Mouse (Mus musculus): ENCODE data around the gene Wif1. TPM values are rescaled to one million over a fixed set of nuclear protein-coding genes. Genes with fewer than 3 reads are reported as not detected.

Wif1 gene
- polyA plus RNA-seq (2012; ENCODE audit: insufficient read depth, insufficient read length, missing spikeins) = not detected in 2 replicates

DNA sequence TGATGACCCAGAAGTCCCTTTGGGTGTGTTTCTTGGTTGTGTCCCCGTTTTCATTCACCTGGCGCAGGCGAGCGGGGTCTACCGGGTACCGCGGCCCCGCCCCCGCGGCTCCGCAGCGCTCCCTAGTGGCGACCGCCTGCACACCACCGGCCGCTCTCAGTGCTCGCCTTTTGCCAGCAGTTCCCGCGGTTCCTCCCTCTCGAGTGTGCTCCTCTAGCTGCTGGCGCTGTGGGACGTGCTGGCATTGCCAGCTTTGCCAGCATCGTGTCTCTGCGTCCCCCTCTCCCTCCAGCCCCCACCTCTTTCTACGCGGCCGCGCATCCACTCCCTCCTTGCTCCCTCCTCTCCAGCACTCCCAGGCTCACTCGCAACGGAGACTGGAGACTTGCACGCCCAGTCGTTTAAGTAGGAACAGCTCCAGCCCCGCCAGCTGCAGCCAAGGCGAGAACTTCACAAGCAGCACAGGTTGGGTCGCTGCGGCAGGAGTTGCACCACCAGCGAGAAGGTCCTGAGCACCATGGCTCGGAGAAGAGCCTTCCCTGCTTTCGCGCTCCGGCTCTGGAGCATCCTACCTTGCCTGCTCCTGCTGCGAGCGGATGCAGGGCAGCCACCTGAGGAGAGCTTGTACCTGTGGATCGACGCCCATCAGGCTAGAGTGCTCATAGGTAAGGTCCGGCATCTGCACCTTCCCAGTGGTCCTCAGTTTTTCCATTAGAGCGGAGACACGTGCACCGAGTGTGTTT is at the start of gene Wif1:
Gene Wif1, plus strand, starts transcription at position 135 of the 743 bp plus-strand sequence.
- peak within 1 kb of the TSS; percentile 67 for H3K4me3 ChIP-seq (ENCODE audit: insufficient read depth, low read length)
- no peak within 1 kb of the TSS for H3K27ac ChIP-seq (ENCODE audit: insufficient read depth, low read depth, low read length)
- H3K4me1 ChIP-seq (ENCODE audit: control insufficient read depth, insufficient read depth, low read length) = peaks cover 2% of the 10 kb centered on the region; the same call in 1 of the 2 replicates
- TF ChIP-seq POLR2A (IDR thresholded peaks at IDR 0.05; ENCODE audit: borderline replicate concordance, low read depth, low read length) = no peak
- peak; percentile 89 for TF ChIP-seq CTCF (IDR thresholded peaks at IDR 0.05; ENCODE audit: low read depth, low read length)

DNA sequence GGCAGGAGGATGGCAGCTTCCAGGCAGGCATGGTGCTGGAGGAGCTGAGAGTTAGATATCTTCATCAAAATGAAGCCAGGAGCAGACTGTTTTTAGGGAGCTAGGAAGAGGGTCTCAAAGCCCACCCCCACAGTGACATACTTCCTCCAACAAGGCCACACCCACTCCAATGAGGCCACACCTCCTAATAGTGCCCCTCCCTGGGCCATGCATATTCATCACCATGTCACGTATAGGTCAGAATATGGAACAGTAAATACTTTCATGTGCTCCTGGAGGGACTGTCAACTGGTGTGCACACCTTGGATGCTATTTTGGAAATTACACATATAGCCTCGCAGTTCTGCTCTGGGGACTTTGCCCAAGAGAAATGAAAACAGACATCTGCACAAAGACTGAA is 31.6 kb upstream of the Wif1 start:
- Histone ChIP-seq H3K4me3 (ENCODE audit: insufficient read depth, low read length) (no peak overlapping the region), H3K27ac (ENCODE audit: insufficient read depth, low read depth, low read length) (no peak overlapping the region), H3K4me1 (ENCODE audit: control insufficient read depth, insufficient read depth, low read length) (no peaks in the 10 kb centered on the region)
- TF ChIP-seq POLR2A (IDR thresholded peaks at IDR 0.05; ENCODE audit: borderline replicate concordance, low read depth, low read length) = no peak
- TF ChIP-seq CTCF (IDR thresholded peaks at IDR 0.05; ENCODE audit: low read depth, low read length) = no peak

DNA sequence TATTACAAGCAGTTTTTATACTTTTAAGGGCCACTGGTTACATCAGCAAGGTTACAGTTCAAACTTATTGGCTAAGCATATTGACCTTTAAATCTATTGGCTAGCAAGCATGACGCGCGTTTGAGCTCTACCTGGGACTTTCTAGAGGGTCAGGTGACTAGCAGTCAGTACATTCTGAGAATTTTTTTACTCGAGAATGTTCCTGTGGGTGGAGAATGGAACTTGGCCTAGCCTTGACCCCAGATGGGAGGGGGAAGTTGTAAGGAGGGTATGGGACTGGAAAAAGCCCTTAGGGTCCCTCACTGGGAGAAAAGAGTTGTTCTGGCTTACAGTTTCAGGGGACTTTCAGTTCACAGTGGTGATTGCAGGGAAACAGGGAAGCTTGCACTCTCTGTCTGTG is 22.3 kb upstream of the Wif1 start:
- no peak for TF ChIP-seq POLR2A (IDR thresholded peaks at IDR 0.05; ENCODE audit: borderline replicate concordance, low read depth, low read length)
- Histone ChIP-seq H3K4me1 (ENCODE audit: control insufficient read depth, insufficient read depth, low read length) (no peaks in the 10 kb centered on the region), H3K4me3 (ENCODE audit: insufficient read depth, low read length) (no peak overlapping the region), H3K27ac (ENCODE audit: insufficient read depth, low read depth, low read length) (no peak overlapping the region)

DNA sequence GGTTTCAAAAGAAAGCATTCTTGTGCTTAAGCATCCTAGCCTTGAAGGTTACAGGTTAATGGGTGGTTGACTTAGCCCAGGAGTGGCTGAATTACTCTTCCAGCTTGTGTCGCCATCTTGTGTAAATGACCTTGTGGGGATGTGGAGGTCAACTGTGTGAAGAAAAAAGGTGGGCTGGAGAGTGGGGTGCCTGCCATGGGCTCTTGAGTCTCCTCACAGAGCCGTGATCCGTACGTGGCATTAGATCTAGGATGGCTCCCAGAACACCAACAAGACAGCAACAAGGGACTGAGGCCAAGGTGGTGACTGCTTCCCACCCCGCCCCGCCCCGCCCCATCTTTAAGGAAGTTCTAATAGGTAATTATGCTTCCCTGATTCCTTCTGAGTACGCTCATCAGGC is 17.5 kb upstream of the Wif1 start:
- no peak overlapping the region for H3K27ac ChIP-seq (ENCODE audit: insufficient read depth, low read depth, low read length)
- no peak for TF ChIP-seq POLR2A (IDR thresholded peaks at IDR 0.05; ENCODE audit: borderline replicate concordance, low read depth, low read length)
- no peak for TF ChIP-seq CTCF (IDR thresholded peaks at IDR 0.05; ENCODE audit: low read depth, low read length)
- H3K4me3 ChIP-seq (ENCODE audit: insufficient read depth, low read length) = no peak overlapping the region
- no peaks in the 10 kb centered on the region for H3K4me1 ChIP-seq (ENCODE audit: control insufficient read depth, insufficient read depth, low read length)

DNA sequence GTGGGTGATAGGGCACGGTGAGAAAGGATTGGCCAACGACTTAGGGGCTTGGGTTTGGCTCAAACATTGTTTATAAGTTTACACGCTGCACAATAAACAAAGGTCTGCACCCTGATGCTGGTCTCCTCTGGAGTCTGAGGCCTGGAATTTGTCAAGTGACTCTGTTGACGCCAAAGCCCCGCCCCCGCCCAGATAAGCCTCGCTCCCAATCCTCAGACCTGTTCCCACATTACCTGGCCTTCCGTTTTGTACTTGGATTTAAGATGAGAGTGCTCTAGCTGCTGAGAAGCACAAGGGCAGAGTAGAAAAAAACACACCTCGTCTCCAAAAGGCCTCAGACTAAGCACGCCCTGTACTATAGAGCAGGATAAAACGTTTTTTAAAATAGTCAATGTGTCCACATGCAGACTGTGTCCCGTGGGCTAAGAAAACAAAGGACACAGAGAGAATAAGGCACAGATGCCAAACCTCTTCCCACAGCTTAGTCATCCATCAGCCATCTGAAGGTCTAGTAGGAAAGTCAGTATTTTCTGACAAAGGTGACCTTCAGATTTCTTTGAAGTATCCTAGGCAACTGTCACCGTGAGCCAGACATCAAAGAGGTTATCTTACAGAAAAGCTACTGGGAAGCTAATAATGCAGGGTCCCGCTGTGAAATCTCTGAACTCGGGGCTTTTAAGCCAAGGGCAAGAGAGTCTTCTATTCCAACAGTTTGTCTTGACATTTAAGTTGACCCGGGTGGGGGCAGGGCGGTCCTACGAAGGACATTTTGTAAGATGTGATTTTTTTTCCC is 16.9 kb upstream of the Wif1 start:
- no peak overlapping the region for H3K4me3 ChIP-seq (ENCODE audit: insufficient read depth, low read length)

DNA sequence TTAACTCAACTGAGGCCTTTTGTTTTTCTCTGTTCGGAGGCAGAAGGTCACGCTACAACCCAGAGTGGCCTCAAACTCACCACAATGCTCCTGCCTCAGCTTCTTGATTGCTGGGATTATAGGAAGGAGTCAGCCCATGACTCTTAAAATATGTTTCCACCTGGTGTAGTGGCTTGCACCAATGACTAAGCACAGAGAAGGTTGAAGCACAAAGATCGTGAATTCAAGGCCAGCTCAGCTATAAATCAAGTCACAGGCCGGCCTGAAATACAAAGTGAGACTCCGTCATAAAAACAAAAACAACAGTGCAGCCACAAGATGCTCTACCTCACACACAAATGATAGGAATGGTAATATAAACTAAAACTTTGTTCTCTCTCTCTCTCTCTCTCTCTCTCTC is 10.8 kb upstream of the Wif1 start:
- no peak overlapping the region for H3K27ac ChIP-seq (ENCODE audit: insufficient read depth, low read depth, low read length)
- H3K4me3 ChIP-seq (ENCODE audit: insufficient read depth, low read length) = no peak overlapping the region
- no peaks in the 10 kb centered on the region for H3K4me1 ChIP-seq (ENCODE audit: control insufficient read depth, insufficient read depth, low read length)
- TF ChIP-seq POLR2A (IDR thresholded peaks at IDR 0.05; ENCODE audit: borderline replicate concordance, low read depth, low read length) (no peak), CTCF (IDR thresholded peaks at IDR 0.05; ENCODE audit: low read depth, low read length) (no peak)

More for the DNA sequence above, 16.9 kb upstream of the Wif1 start:
- TF ChIP-seq CTCF (IDR thresholded peaks at IDR 0.05; ENCODE audit: low read depth, low read length) = no peak
- TF ChIP-seq POLR2A (IDR thresholded peaks at IDR 0.05; ENCODE audit: borderline replicate concordance, low read depth, low read length) = no peak
- Histone ChIP-seq H3K27ac (ENCODE audit: insufficient read depth, low read depth, low read length) (no peak overlapping the region), H3K4me1 (ENCODE audit: control insufficient read depth, insufficient read depth, low read length) (no peaks in the 10 kb centered on the region)

DNA sequence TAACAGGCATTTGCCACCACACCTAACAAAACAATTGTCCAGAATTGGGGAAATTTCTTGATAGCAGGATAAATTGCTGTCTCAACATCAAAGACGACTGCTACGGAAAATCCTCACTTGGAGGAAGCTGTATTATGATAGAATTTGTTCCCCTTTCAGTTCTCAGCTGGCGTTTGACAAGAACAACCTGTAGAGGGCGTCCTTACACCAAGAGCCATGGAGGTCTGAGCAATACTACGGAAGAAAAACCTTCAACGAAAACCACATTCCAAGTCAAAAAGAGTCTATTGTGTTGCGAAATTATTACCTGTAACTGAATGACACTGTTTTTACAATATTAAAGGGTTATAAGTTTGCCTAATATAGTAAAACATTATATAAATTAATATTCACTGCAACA is 2.0 kb upstream of the Wif1 start:
- no peak overlapping the region for H3K27ac ChIP-seq (ENCODE audit: insufficient read depth, low read depth, low read length)
- TF ChIP-seq POLR2A (IDR thresholded peaks at IDR 0.05; ENCODE audit: borderline replicate concordance, low read depth, low read length) (no peak), CTCF (IDR thresholded peaks at IDR 0.05; ENCODE audit: low read depth, low read length) (no peak)
- peaks cover 2% of the 10 kb centered on the region; the same call in 1 of the 2 replicates for H3K4me1 ChIP-seq (ENCODE audit: control insufficient read depth, insufficient read depth, low read length)
- H3K4me3 ChIP-seq (ENCODE audit: insufficient read depth, low read length) = no peak overlapping the region

DNA sequence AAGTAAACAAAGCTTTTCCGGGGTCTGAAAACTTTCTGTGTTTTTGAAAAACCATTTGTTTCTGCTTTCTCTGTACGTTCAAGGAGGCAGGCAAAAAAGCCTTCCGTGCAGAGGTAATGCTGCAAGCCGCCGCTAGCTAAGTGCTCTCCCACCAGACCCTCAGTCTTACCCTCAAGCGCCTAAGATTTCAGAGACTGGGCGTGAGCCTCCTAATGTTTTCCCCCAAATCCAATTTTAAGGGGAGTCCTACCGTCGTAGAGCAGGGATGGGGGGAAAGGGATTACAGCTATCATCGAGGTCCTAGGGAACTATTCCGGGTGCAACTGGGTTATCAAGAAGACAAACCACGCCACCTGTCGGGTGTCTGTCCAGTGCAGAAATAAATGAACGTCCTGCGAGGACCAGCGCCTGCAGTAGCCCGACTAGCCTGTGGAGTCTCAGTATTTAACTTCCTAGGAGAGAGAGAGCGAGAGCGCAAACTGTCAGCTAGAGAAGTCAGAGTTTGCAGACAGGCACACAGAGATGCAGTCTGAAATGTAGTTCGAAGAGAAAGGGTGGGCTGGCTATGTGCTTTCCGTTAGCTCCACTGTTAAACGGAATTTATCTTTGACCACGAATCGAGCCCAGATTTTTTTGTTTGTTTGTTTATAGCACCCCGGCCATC is 500 bp upstream of the Wif1 start:
- TF ChIP-seq CTCF (IDR thresholded peaks at IDR 0.05; ENCODE audit: low read depth, low read length) = no peak
- no peak for TF ChIP-seq POLR2A (IDR thresholded peaks at IDR 0.05; ENCODE audit: borderline replicate concordance, low read depth, low read length)
- Histone ChIP-seq H3K4me1 (ENCODE audit: control insufficient read depth, insufficient read depth, low read length) (peaks cover 2% of the 10 kb centered on the region; the same call in 1 of the 2 replicates), H3K4me3 (ENCODE audit: insufficient read depth, low read length) (peak overlapping the region; percentile 67), H3K27ac (ENCODE audit: insufficient read depth, low read depth, low read length) (no peak overlapping the region)

DNA sequence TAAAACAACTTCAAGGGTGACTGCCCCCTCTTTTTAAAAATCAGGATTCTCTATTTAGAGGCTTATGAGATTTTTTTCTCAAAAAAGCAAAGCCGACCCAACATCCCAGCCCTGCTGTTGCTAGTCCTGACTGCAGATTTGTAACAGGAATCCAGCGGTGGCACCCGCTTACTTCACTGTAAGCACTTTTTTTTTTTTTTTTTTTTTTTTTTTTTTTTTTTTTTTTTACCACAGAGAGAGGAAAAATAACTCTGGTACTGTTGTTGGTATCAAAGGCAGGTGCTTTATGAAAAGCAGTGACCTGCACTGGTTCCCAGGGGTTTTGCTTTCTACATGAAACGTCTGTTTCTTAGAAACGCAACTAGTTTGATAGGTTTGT is 798 bp downstream of the Wif1 start:
- peak overlapping the region; percentile 67; the same call in 1 of the 2 replicates for H3K4me3 ChIP-seq (ENCODE audit: insufficient read depth, low read length)

More for the DNA sequence above, 798 bp downstream of the Wif1 start:
- peaks cover 2% of the 10 kb centered on the region; the same call in 1 of the 2 replicates for H3K4me1 ChIP-seq (ENCODE audit: control insufficient read depth, insufficient read depth, low read length)
- no peak overlapping the region for H3K27ac ChIP-seq (ENCODE audit: insufficient read depth, low read depth, low read length)
- TF ChIP-seq POLR2A (IDR thresholded peaks at IDR 0.05; ENCODE audit: borderline replicate concordance, low read depth, low read length) (no peak), CTCF (IDR thresholded peaks at IDR 0.05; ENCODE audit: low read depth, low read length) (no peak)
